Mouse (Mus musculus) MEL (cell line): ENCODE measurements around the gene Relt. TPM values are rescaled to one million over a fixed set of nuclear protein-coding genes. Genes with fewer than 3 reads are reported as not detected.

Experiments used
- DNase-seq: peaks from one replicate; pipeline ENCODE4 v3.0.0; 2011; ENCODE audit warnings: low read depth, low spot score
- H3K27ac ChIP-seq: 2 replicates; pipeline ENCODE4 v1.5.1; 2012; ENCODE audit warnings: low read depth, mild to moderate bottlenecking, control low read depth, low read length, moderate library complexity; ENCODE audit not compliant: control insufficient read depth
- H3K27me3 ChIP-seq, 2 experiments: fragments of 150-350 bp in 1 of 2; sonication (generic) in 1 of 2; 2 replicates each; pipeline ENCODE4 v1.6.1; 2012; ENCODE audit warnings: low read length in 2 of 2, mild to moderate bottlenecking in 2 of 2, improper control_type of control experiment in 1 of 2, moderate library complexity in 1 of 2; ENCODE audit not compliant: insufficient read depth in 2 of 2, control insufficient read depth in 1 of 2
- H3K36me3 ChIP-seq, 2 experiments: 2 replicates each; pipeline ENCODE4 v1.6.1; 2012 to 2014; ENCODE audit warnings: low read length in 2 of 2, improper control_type of control experiment in 1 of 2, inconsistent platforms in 1 of 2, mild to moderate bottlenecking in 1 of 2; ENCODE audit not compliant: insufficient read depth in 2 of 2, control insufficient read depth in 1 of 2
- H3K4me1 ChIP-seq, 2 experiments: fragments of 150-350 bp in 1 of 2; sonication (generic) in 1 of 2; 2 replicates each; pipeline ENCODE4 v1.6.1; 2012; ENCODE audit warnings: low read length in 2 of 2, improper control_type of control experiment in 1 of 2, mild to moderate bottlenecking in 1 of 2; ENCODE audit not compliant: insufficient read depth in 2 of 2, control insufficient read depth in 1 of 2
- H3K4me3 ChIP-seq, 2 experiments: fragments of 150-350 bp in 1 of 2; sonication (generic) in 1 of 2; 2 replicates each; pipeline ENCODE4 v1.5.1; 2012; ENCODE audit warnings: low read depth in 2 of 2, low read length in 2 of 2, mild to moderate bottlenecking in 2 of 2, moderate library complexity in 2 of 2, control low read depth in 1 of 2, improper control_type of control experiment in 1 of 2; ENCODE audit not compliant: control insufficient read depth in 1 of 2, insufficient read depth in 1 of 2
- H3K79me2 ChIP-seq: 2 replicates; pipeline ENCODE4 v1.6.1; 2012; ENCODE audit warnings: mild to moderate bottlenecking, low read length, moderate library complexity; ENCODE audit not compliant: control insufficient read depth, poor library complexity, insufficient read depth
- H3K9ac ChIP-seq: 2 replicates; pipeline ENCODE4 v1.6.1; 2012; ENCODE audit warnings: low read depth, mild to moderate bottlenecking, control low read depth, low read length, moderate library complexity; ENCODE audit not compliant: control insufficient read depth, poor library complexity, severe bottlenecking
- H3K9me3 ChIP-seq: fragments of 150-350 bp; sonication (generic); replicated peaks from 2 replicates; pipeline ENCODE4 v1.6.1; 2012; ENCODE audit warnings: mild to moderate bottlenecking, low read length, improper control_type of control experiment, moderate library complexity; ENCODE audit not compliant: insufficient read depth
- BHLHE40 ChIP-seq: IDR thresholded peaks from 2 replicates; pipeline ENCODE4 v1.6.1; 2012; ENCODE audit warnings: low read depth, mild to moderate bottlenecking, inconsistent platforms, low read length, improper control_type of control experiment, borderline replicate concordance
- CHD1 ChIP-seq: IDR thresholded peaks from 2 replicates; pipeline ENCODE4 v1.6.1; 2012; ENCODE audit warnings: low read depth, mild to moderate bottlenecking, inconsistent platforms, low read length, improper control_type of control experiment
- CHD2 ChIP-seq: IDR thresholded peaks from 2 replicates; pipeline ENCODE4 v1.6.1; 2011; ENCODE audit warnings: low read length, improper control_type of control experiment
- CTCF ChIP-seq, 3 experiments: IDR thresholded peaks in 2 of 3; conservative IDR thresholded peaks in 1 of 3; 2 replicates each; pipeline ENCODE4 v1.5.1; 2011 to 2012; ENCODE audit warnings: low read length in 3 of 3, low read depth in 2 of 3, mild to moderate bottlenecking in 2 of 3, improper control_type of control experiment in 1 of 3, inconsistent platforms in 1 of 3, mixed read lengths in 1 of 3, moderate library complexity in 1 of 3; ENCODE audit not compliant: control insufficient read depth in 1 of 3, insufficient read depth in 1 of 3, poor library complexity in 1 of 3, severe bottlenecking in 1 of 3
- E2F4 ChIP-seq: IDR thresholded peaks from 2 replicates; pipeline ENCODE4 v1.6.1; 2011; ENCODE audit warnings: low read depth, low read length, improper control_type of control experiment, borderline replicate concordance
- GABPA ChIP-seq: IDR thresholded peaks from 2 replicates; pipeline ENCODE4 v1.6.1; 2012; ENCODE audit warnings: low read depth, mild to moderate bottlenecking, inconsistent platforms, low read length, improper control_type of control experiment, moderate library complexity
- GATA1 ChIP-seq: IDR thresholded peaks from 2 replicates; pipeline ENCODE4 v1.6.1; 2011; ENCODE audit warnings: low read depth, low read length, improper control_type of control experiment
- KAT2A ChIP-seq: conservative IDR thresholded peaks from 2 replicates; pipeline ENCODE4 v1.6.1; 2012; ENCODE audit warnings: low read depth, low read length, improper control_type of control experiment, inconsistent platforms
- MAFK ChIP-seq: IDR thresholded peaks from 2 replicates; pipeline ENCODE4 v1.6.1; 2011; ENCODE audit warnings: low read depth, mild to moderate bottlenecking, low read length, improper control_type of control experiment, borderline replicate concordance
- MEF2A ChIP-seq: IDR thresholded peaks from 2 replicates; pipeline ENCODE4 v1.6.1; 2014; ENCODE audit warnings: low read depth, mild to moderate bottlenecking, inconsistent platforms, low read length, improper control_type of control experiment; ENCODE audit not compliant: poor library complexity, insufficient replicate concordance, severe bottlenecking; ENCODE audit errors: extremely low read depth
- MXI1 ChIP-seq: IDR thresholded peaks from 2 replicates; pipeline ENCODE4 v1.6.1; 2011; ENCODE audit warnings: mild to moderate bottlenecking, low read depth, low read length, improper control_type of control experiment
- NELFE ChIP-seq: IDR thresholded peaks from 2 replicates; pipeline ENCODE4 v1.6.1; 2011; ENCODE audit warnings: low read depth, low read length, improper control_type of control experiment
- POLR2AphosphoS5 ChIP-seq: IDR thresholded peaks from 2 replicates; pipeline ENCODE4 v1.6.1; 2012; ENCODE audit warnings: low read depth, borderline replicate concordance, mild to moderate bottlenecking, inconsistent platforms, low read length, moderate library complexity, mixed read lengths
- RAD21 ChIP-seq: IDR thresholded peaks from 2 replicates; pipeline ENCODE4 v1.6.1; 2011; ENCODE audit warnings: mild to moderate bottlenecking, low read depth, low read length, improper control_type of control experiment
- SIN3A ChIP-seq: IDR thresholded peaks from 2 replicates; pipeline ENCODE4 v1.6.1; 2012; ENCODE audit warnings: low read length, improper control_type of control experiment, inconsistent platforms
- TCF12 ChIP-seq: IDR thresholded peaks from 2 replicates; pipeline ENCODE4 v1.6.1; 2014; ENCODE audit warnings: low read depth, mild to moderate bottlenecking, inconsistent platforms, low read length, improper control_type of control experiment, moderate library complexity
- USF1 ChIP-seq: IDR thresholded peaks from 2 replicates; pipeline ENCODE4 v1.6.1; 2014; ENCODE audit warnings: low read depth, mild to moderate bottlenecking, inconsistent platforms, low read length, improper control_type of control experiment, moderate library complexity
- ZKSCAN1 ChIP-seq: IDR thresholded peaks from 2 replicates; pipeline ENCODE4 v1.6.1; 2012; ENCODE audit warnings: low read depth, mild to moderate bottlenecking, inconsistent platforms, low read length, improper control_type of control experiment, moderate library complexity
- polyA plus RNA-seq, 2 experiments: library from polyadenylated mRNA; stranded (reverse) in 1 of 2; unstranded in 1 of 2; fragments of >175 nt in 1 of 2; fragments of >200 nt in 1 of 2; gene quantifications; 2 replicates each; pipeline versions ENCODE4 v1.2.1 to v1.2.4; 2012; ENCODE audit warnings: low replicate concordance in 2 of 2, low read depth in 1 of 2; ENCODE audit not compliant: insufficient read length in 2 of 2, insufficient read depth in 1 of 2, missing spikeins in 1 of 2
- total RNA-seq: library from RNA; depleted of rRNA; stranded (reverse); fragments of 300-350 nt; gene quantifications from 2 replicates; pipeline ENCODE4 v1.2.3, GENCODE M21; 2012

Relt gene
- total and polyA plus RNA-seq, 3 experiments, result 29.6 to 37.1 TPM; not detected in 1

DNA sequence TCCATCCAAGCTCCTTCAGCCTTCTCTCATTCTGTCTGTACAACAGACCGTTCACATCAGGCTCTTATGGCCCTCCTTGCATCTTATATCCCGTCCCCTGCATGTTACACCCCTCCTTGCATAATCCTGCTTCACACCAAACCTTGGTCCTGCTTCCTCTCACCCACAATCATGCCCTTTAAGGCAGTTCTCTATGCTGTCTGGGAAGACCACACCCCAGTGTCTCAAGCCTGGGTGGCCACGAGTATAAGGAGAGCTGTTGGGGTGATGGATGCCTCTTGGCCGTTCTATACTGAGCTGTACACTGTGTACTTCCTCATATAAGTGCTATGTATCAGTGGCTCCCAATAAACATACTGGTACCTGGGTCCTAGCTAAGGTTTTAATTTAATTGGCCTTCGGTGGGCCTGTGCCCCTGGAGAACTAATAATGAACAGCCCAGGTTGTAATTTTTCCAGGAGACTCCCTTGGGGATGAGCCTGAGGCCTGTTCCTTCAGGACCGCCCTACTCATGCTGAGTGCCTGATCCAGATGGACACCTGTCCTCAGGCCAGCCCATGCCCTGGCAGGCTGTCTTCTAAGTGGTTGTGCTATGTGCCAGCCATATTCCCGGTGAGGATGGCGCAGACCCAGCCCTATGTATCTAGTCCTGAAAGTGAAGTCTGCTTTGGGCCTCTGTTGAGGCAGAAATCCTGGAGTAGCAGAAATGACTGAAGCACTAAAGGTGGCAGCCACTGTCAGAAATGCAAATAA, 6.8 kb upstream of the Relt start:
- Histone ChIP-seq H3K27ac (no peak overlapping the region), H3K27me3 (no peaks in the 10 kb centered on the region), H3K36me3 (no peaks in the 10 kb centered on the region), H3K79me2 (no peaks in the 10 kb centered on the region), H3K4me3 (no peak overlapping the region), H3K9ac (no peak overlapping the region), H3K4me1 (peaks cover 0 to 10% of the 10 kb centered on the region in 2 experiments; a peak in 2 of 4 replicates), H3K9me3 (no peaks in the 10 kb centered on the region)
- TF ChIP-seq CHD2, result no peak
- TF ChIP-seq RAD21, result no peak
- TF ChIP-seq POLR2AphosphoS5, result no peak
- no peak for TF ChIP-seq SIN3A
- TF ChIP-seq MXI1, result no peak
- TF ChIP-seq MEF2A, result no peak
- no peak for TF ChIP-seq USF1
- no peak for TF ChIP-seq CHD1
- no peak for TF ChIP-seq BHLHE40
- no peak for TF ChIP-seq GATA1
- TF ChIP-seq MAFK, result no peak
- TF ChIP-seq CTCF (IDR thresholded peaks at IDR 0.05 in 2 of 3, conservative IDR thresholded peaks at IDR 0.05 in 1 of 3; ENCODE audit: control insufficient read depth in 1 of 3, insufficient read depth in 1 of 3, low read depth in 2 of 3, low read length in 3 of 3, poor library complexity in 1 of 3, severe bottlenecking in 1 of 3), result no peak
- no peak for TF ChIP-seq E2F4
- DNase-seq, result no peak

DNA sequence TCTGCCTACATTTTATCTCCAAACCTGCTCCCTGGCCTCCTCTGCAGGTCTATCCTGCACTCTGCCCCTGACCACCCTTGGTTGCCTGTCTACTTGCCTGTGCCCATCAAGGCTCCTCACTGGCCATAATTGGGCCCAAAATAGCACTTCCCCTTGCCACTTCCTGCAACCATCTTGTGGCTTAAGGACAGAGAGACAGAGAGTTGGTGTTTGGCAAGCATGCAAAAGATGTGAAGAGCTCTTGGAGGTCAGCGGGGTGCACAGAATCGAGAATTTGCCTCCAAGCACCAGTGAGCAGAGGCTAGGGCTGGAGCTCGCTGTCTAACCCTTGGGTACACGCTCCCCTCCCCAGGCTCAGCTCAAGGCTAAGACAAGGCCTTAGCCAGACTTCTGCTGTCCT, 5.3 kb upstream of the Relt start:
- Histone ChIP-seq H3K4me3 (no peak overlapping the region), H3K79me2 (no peaks in the 10 kb centered on the region), H3K9me3 (no peaks in the 10 kb centered on the region), H3K36me3 (no peaks in the 10 kb centered on the region), H3K9ac (no peak overlapping the region), H3K4me1 (peaks cover 0 to 10% of the 10 kb centered on the region in 2 experiments; a peak in 2 of 4 replicates), H3K27me3 (no peaks in the 10 kb centered on the region), H3K27ac (no peak overlapping the region)
- DNase-seq, result no peak
- no peak for TF ChIP-seq BHLHE40
- no peak for TF ChIP-seq SIN3A
- no peak for TF ChIP-seq TCF12
- no peak for TF ChIP-seq CHD2
- TF ChIP-seq GABPA, result no peak
- no peak for TF ChIP-seq NELFE
- TF ChIP-seq USF1, result no peak
- TF ChIP-seq ZKSCAN1, result no peak
- no peak for TF ChIP-seq KAT2A
- TF ChIP-seq GATA1, result no peak
